Mouse (Mus musculus): Measurements from ENCODE around the gene 1110017D15Rik. TPM values are rescaled to one million over a fixed set of nuclear protein-coding genes. Genes with fewer than 3 reads are reported as not detected.
A peak's percentile ranks its signal among the peaks of the same experiment; 100 is the strongest.

The 1110017D15Rik gene
- polyA plus RNA-seq, 1 experiment from 2014 or later: not detected

GRCm38 (mm10) chr4:41497995-41498845 is 18.9 kb downstream of the 1110017D15Rik start:
- Histone ChIP-seq H3K4me2 (peak overlapping the region; percentile 53), H3K4me3 (peak overlapping the region; percentile 26), H3K4me1 (peaks cover 30% of the 10 kb centered on the region), H3K9me3 (replicated peaks) (no peaks in the 10 kb centered on the region), H3K27me3 (replicated peaks) (peaks cover 89% of the 10 kb centered on the region), H3K36me3 (no peaks in the 10 kb centered on the region), H3K9ac (no peak overlapping the region), H3K27ac (no peak overlapping the region)
- no peak for ATAC-seq
- 7% methylated on average over 72 of the region's 72 CpGs for WGBS (ENCODE audit: insufficient replicate concordance)

- H3K4me1 ChIP-seq: peaks cover 25% of the 10 kb centered on the region
- no peak overlapping the region for H3K9ac ChIP-seq
- peak overlapping the region; percentile 53 for H3K4me2 ChIP-seq
- no peaks in the 10 kb centered on the region for H3K9me3 ChIP-seq (replicated peaks)
- H3K27ac ChIP-seq: no peak overlapping the region
- peak overlapping the region; percentile 26 for H3K4me3 ChIP-seq
- no peaks in the 10 kb centered on the region for H3K36me3 ChIP-seq
- H3K27me3 ChIP-seq (replicated peaks): peaks cover 90% of the 10 kb centered on the region
- 2% methylated on average over 34 of the region's 34 CpGs for WGBS (ENCODE audit: insufficient replicate concordance)
- ATAC-seq: no peak
Measured at GRCm38 (mm10) chr4:41497579-41497978, 19.6 kb downstream of the 1110017D15Rik start.

- ATAC-seq: no peak
- Histone ChIP-seq H3K4me3 (no peak overlapping the region), H3K27me3 (replicated peaks) (peaks cover 85% of the 10 kb centered on the region), H3K27ac (no peak overlapping the region), H3K36me3 (no peaks in the 10 kb centered on the region), H3K9me3 (replicated peaks) (no peaks in the 10 kb centered on the region), H3K4me2 (no peak overlapping the region; the same call in 1 of the 2 replicates), H3K4me1 (peaks cover 20% of the 10 kb centered on the region), H3K9ac (no peak overlapping the region)
- WGBS (ENCODE audit: insufficient replicate concordance): 47% methylated on average over 5 of the region's 5 CpGs
Measured at GRCm38 (mm10) chr4:41497046-41497445, 20.1 kb downstream of the 1110017D15Rik start.

GRCm38 (mm10) chr4:41495850-41496249 is 21.3 kb downstream of the 1110017D15Rik start:
- Histone ChIP-seq H3K9ac (no peak overlapping the region), H3K27ac (no peak overlapping the region), H3K9me3 (replicated peaks) (no peaks in the 10 kb centered on the region), H3K4me2 (no peak overlapping the region), H3K36me3 (no peaks in the 10 kb centered on the region), H3K4me3 (no peak overlapping the region), H3K27me3 (replicated peaks) (peaks cover 73% of the 10 kb centered on the region), H3K4me1 (peaks cover 18% of the 10 kb centered on the region)
- 78% methylated on average over 11 of the region's 11 CpGs for WGBS (ENCODE audit: insufficient replicate concordance)
- ATAC-seq: no peak

GRCm38 (mm10) chr4:41495076-41495475 is 22.1 kb downstream of the 1110017D15Rik start:
- no peak overlapping the region for H3K4me3 ChIP-seq
- no peaks in the 10 kb centered on the region for H3K9me3 ChIP-seq (replicated peaks)
- H3K27me3 ChIP-seq (replicated peaks): peaks cover 65% of the 10 kb centered on the region
- H3K4me1 ChIP-seq: peaks cover 18% of the 10 kb centered on the region
- H3K4me2 ChIP-seq: no peak overlapping the region
- no peak overlapping the region for H3K27ac ChIP-seq
- ATAC-seq: no peak
- WGBS (ENCODE audit: insufficient replicate concordance): 58% methylated on average over 4 of the region's 4 CpGs
- H3K9ac ChIP-seq: no peak overlapping the region
- H3K36me3 ChIP-seq: no peaks in the 10 kb centered on the region

GRCm38 (mm10) chr4:41494378-41494777 is 22.8 kb downstream of the 1110017D15Rik start:
- Histone ChIP-seq H3K9ac (no peak overlapping the region), H3K4me1 (peaks cover 18% of the 10 kb centered on the region), H3K27me3 (replicated peaks) (peaks cover 58% of the 10 kb centered on the region), H3K27ac (no peak overlapping the region), H3K36me3 (no peaks in the 10 kb centered on the region), H3K9me3 (replicated peaks) (no peaks in the 10 kb centered on the region), H3K4me3 (no peak overlapping the region), H3K4me2 (no peak overlapping the region)
- 29% methylated on average over 3 of the region's 3 CpGs for WGBS (ENCODE audit: insufficient replicate concordance)
- peak; percentile 56 for ATAC-seq

- ATAC-seq: peak; percentile 25; the same call in 1 of the 2 replicates
- peaks cover 50% of the 10 kb centered on the region for H3K27me3 ChIP-seq (replicated peaks)
- 62% methylated on average over 3 of the region's 3 CpGs for WGBS (ENCODE audit: insufficient replicate concordance)
- no peaks in the 10 kb centered on the region for H3K36me3 ChIP-seq
- no peak overlapping the region for H3K4me3 ChIP-seq
- no peak overlapping the region for H3K27ac ChIP-seq
- no peak overlapping the region for H3K4me2 ChIP-seq
- no peak overlapping the region for H3K9ac ChIP-seq
- H3K4me1 ChIP-seq: peaks cover 15% of the 10 kb centered on the region
- no peaks in the 10 kb centered on the region for H3K9me3 ChIP-seq (replicated peaks)
Measured at GRCm38 (mm10) chr4:41493464-41494116, 23.5 kb downstream of the 1110017D15Rik start.

- peaks cover 9% of the 10 kb centered on the region for H3K4me1 ChIP-seq
- 70% methylated on average over 7 of the region's 7 CpGs for WGBS (ENCODE audit: insufficient replicate concordance)
- no peaks in the 10 kb centered on the region for H3K36me3 ChIP-seq
- H3K9me3 ChIP-seq (replicated peaks): no peaks in the 10 kb centered on the region
- H3K4me2 ChIP-seq: no peak overlapping the region
- H3K9ac ChIP-seq: no peak overlapping the region
- peaks cover 44% of the 10 kb centered on the region for H3K27me3 ChIP-seq (replicated peaks)
- H3K27ac ChIP-seq: no peak overlapping the region
- ATAC-seq: no peak
- H3K4me3 ChIP-seq: no peak overlapping the region
Measured at GRCm38 (mm10) chr4:41492951-41493350, 24.2 kb downstream of the 1110017D15Rik start.

- Histone ChIP-seq H3K4me3 (no peak overlapping the region), H3K9ac (no peak overlapping the region), H3K27ac (no peak overlapping the region), H3K4me2 (no peak overlapping the region), H3K4me1 (no peaks in the 10 kb centered on the region), H3K36me3 (peaks cover 24% of the 10 kb centered on the region), H3K27me3 (replicated peaks) (no peaks in the 10 kb centered on the region), H3K9me3 (replicated peaks) (0 out of 2 replicates have a peak, but pooled peaks cover 5% of the 10 kb centered on the region)
- WGBS (ENCODE audit: insufficient replicate concordance): 68% methylated on average over 6 of the region's 6 CpGs
- no peak for ATAC-seq
Measured at GRCm38 (mm10) chr4:41481601-41482017, 35.5 kb downstream of the 1110017D15Rik start.

- no peak overlapping the region for H3K4me2 ChIP-seq
Measured at GRCm38 (mm10) chr4:41480254-41480653, 36.9 kb downstream of the 1110017D15Rik start.

GRCm38 (mm10) chr4:41479456-41479804 is 37.7 kb downstream of the 1110017D15Rik start:
- Histone ChIP-seq H3K4me3 (no peak overlapping the region), H3K4me1 (no peaks in the 10 kb centered on the region), H3K27ac (no peak overlapping the region), H3K36me3 (peaks cover 24% of the 10 kb centered on the region), H3K4me2 (no peak overlapping the region), H3K27me3 (replicated peaks) (no peaks in the 10 kb centered on the region), H3K9ac (no peak overlapping the region), H3K9me3 (replicated peaks) (no peaks in the 10 kb centered on the region)
- WGBS (ENCODE audit: insufficient replicate concordance): 69% methylated on average over 1 of the region's 1 CpGs
- no peak for ATAC-seq

More at GRCm38 (mm10) chr4:41480254-41480653, 36.9 kb downstream of the 1110017D15Rik start:
- ATAC-seq: no peak
- Histone ChIP-seq H3K27me3 (replicated peaks) (no peaks in the 10 kb centered on the region), H3K9me3 (replicated peaks) (no peaks in the 10 kb centered on the region), H3K36me3 (peaks cover 24% of the 10 kb centered on the region), H3K27ac (no peak overlapping the region), H3K4me1 (no peaks in the 10 kb centered on the region), H3K9ac (no peak overlapping the region), H3K4me3 (no peak overlapping the region)
- WGBS (ENCODE audit: insufficient replicate concordance): 74% methylated on average over 8 of the region's 8 CpGs

- H3K27ac ChIP-seq: no peak overlapping the region
- H3K9me3 ChIP-seq (replicated peaks): no peaks in the 10 kb centered on the region
- WGBS (ENCODE audit: insufficient replicate concordance): 69% methylated on average over 4 of the region's 4 CpGs
- no peak overlapping the region for H3K4me2 ChIP-seq
- peaks cover 24% of the 10 kb centered on the region for H3K36me3 ChIP-seq
- H3K4me1 ChIP-seq: no peaks in the 10 kb centered on the region
- no peaks in the 10 kb centered on the region for H3K27me3 ChIP-seq (replicated peaks)
- no peak overlapping the region for H3K9ac ChIP-seq
- no peak for ATAC-seq
- no peak overlapping the region for H3K4me3 ChIP-seq
Measured at GRCm38 (mm10) chr4:41478751-41479455, 38.2 kb downstream of the 1110017D15Rik start.
